Mouse (Mus musculus): ENCODE measurements around the gene Syne1. TPM values are rescaled to one million over a fixed set of nuclear protein-coding genes. Genes with fewer than 3 reads are reported as not detected.

Gene Syne1
- polyA plus RNA-seq, 1 experiment from 2014 or later = 6.0 TPM

GRCm38 (mm10) chr10:5067113-5067512, 484.2 kb downstream of the Syne1 start:
- Histone ChIP-seq H3K4me3 (ENCODE audit: low read depth, low read length) (no peak overlapping the region), H3K4me2 (ENCODE audit: low read depth, low read length) (no peak overlapping the region), H3K9me3 (replicated peaks; ENCODE audit: control insufficient read depth, low read length) (no peaks in the 10 kb centered on the region), H3K4me1 (ENCODE audit: control insufficient read depth, low read depth, low read length) (no peaks in the 10 kb centered on the region), H3K27ac (ENCODE audit: low read length) (no peak overlapping the region), H3K9ac (ENCODE audit: low read depth, low read length) (no peak overlapping the region), H3K36me3 (ENCODE audit: control insufficient read depth, insufficient read depth) (no peaks in the 10 kb centered on the region), H3K27me3 (ENCODE audit: control insufficient read depth, insufficient read depth, low read depth, low read length) (no peaks in the 10 kb centered on the region)
- no peak for ATAC-seq (ENCODE audit: low read depth)
- 67% methylated on average over 3 of the region's 3 CpGs for WGBS (ENCODE audit: insufficient replicate concordance)

GRCm38 (mm10) chr10:5059983-5060382, 491.3 kb downstream of the Syne1 start:
- 37% methylated on average over 2 of the region's 2 CpGs for WGBS (ENCODE audit: insufficient replicate concordance)
- no peak for ATAC-seq (ENCODE audit: low read depth)

GRCm38 (mm10) chr10:5058876-5059275, 492.4 kb downstream of the Syne1 start:
- Histone ChIP-seq H3K27ac (ENCODE audit: low read length) (no peak overlapping the region), H3K4me2 (ENCODE audit: low read depth, low read length) (no peak overlapping the region), H3K27me3 (ENCODE audit: control insufficient read depth, insufficient read depth, low read depth, low read length) (no peaks in the 10 kb centered on the region), H3K36me3 (ENCODE audit: control insufficient read depth, insufficient read depth) (no peaks in the 10 kb centered on the region; the same call in 1 of the 2 replicates), H3K4me3 (ENCODE audit: low read depth, low read length) (no peak overlapping the region), H3K9me3 (replicated peaks; ENCODE audit: control insufficient read depth, low read length) (no peaks in the 10 kb centered on the region), H3K4me1 (ENCODE audit: control insufficient read depth, low read depth, low read length) (no peaks in the 10 kb centered on the region), H3K9ac (ENCODE audit: low read depth, low read length) (no peak overlapping the region)
- ATAC-seq (ENCODE audit: low read depth) = no peak
- WGBS (ENCODE audit: insufficient replicate concordance) = 62% methylated on average over 2 of the region's 2 CpGs

More at GRCm38 (mm10) chr10:5059983-5060382, 491.3 kb downstream of the Syne1 start:
- H3K9me3 ChIP-seq (replicated peaks; ENCODE audit: control insufficient read depth, low read length) = no peaks in the 10 kb centered on the region
- no peak overlapping the region for H3K27ac ChIP-seq (ENCODE audit: low read length)
- H3K4me2 ChIP-seq (ENCODE audit: low read depth, low read length) = no peak overlapping the region
- H3K4me1 ChIP-seq (ENCODE audit: control insufficient read depth, low read depth, low read length) = no peaks in the 10 kb centered on the region
- no peaks in the 10 kb centered on the region; the same call in 1 of the 2 replicates for H3K36me3 ChIP-seq (ENCODE audit: control insufficient read depth, insufficient read depth)
- no peak overlapping the region for H3K4me3 ChIP-seq (ENCODE audit: low read depth, low read length)
- H3K9ac ChIP-seq (ENCODE audit: low read depth, low read length) = no peak overlapping the region
- H3K27me3 ChIP-seq (ENCODE audit: control insufficient read depth, insufficient read depth, low read depth, low read length) = no peaks in the 10 kb centered on the region

GRCm38 (mm10) chr10:5057661-5058060, 493.6 kb downstream of the Syne1 start:
- H3K36me3 ChIP-seq (ENCODE audit: control insufficient read depth, insufficient read depth) = no peaks in the 10 kb centered on the region; the same call in 1 of the 2 replicates
- no peaks in the 10 kb centered on the region for H3K4me1 ChIP-seq (ENCODE audit: control insufficient read depth, low read depth, low read length)
- WGBS (ENCODE audit: insufficient replicate concordance) = 82% methylated on average over 15 of the region's 15 CpGs
- H3K9ac ChIP-seq (ENCODE audit: low read depth, low read length) = no peak overlapping the region
- no peaks in the 10 kb centered on the region for H3K9me3 ChIP-seq (replicated peaks; ENCODE audit: control insufficient read depth, low read length)
- no peaks in the 10 kb centered on the region for H3K27me3 ChIP-seq (ENCODE audit: control insufficient read depth, insufficient read depth, low read depth, low read length)
- no peak overlapping the region for H3K4me2 ChIP-seq (ENCODE audit: low read depth, low read length)
- no peak overlapping the region for H3K27ac ChIP-seq (ENCODE audit: low read length)
- ATAC-seq (ENCODE audit: low read depth) = no peak
- H3K4me3 ChIP-seq (ENCODE audit: low read depth, low read length) = no peak overlapping the region

GRCm38 (mm10) chr10:5056940-5057339, 494.3 kb downstream of the Syne1 start:
- H3K27ac ChIP-seq (ENCODE audit: low read length) = no peak overlapping the region
- H3K9me3 ChIP-seq (replicated peaks; ENCODE audit: control insufficient read depth, low read length) = no peaks in the 10 kb centered on the region
- H3K4me1 ChIP-seq (ENCODE audit: control insufficient read depth, low read depth, low read length) = no peaks in the 10 kb centered on the region
- H3K36me3 ChIP-seq (ENCODE audit: control insufficient read depth, insufficient read depth) = no peaks in the 10 kb centered on the region; the same call in 1 of the 2 replicates
- H3K4me3 ChIP-seq (ENCODE audit: low read depth, low read length) = no peak overlapping the region
- H3K4me2 ChIP-seq (ENCODE audit: low read depth, low read length) = no peak overlapping the region
- no peaks in the 10 kb centered on the region for H3K27me3 ChIP-seq (ENCODE audit: control insufficient read depth, insufficient read depth, low read depth, low read length)
- H3K9ac ChIP-seq (ENCODE audit: low read depth, low read length) = no peak overlapping the region
- no peak for ATAC-seq (ENCODE audit: low read depth)
- WGBS (ENCODE audit: insufficient replicate concordance) = 49% methylated on average over 3 of the region's 3 CpGs

GRCm38 (mm10) chr10:5056243-5056735, 495.0 kb downstream of the Syne1 start:
- H3K4me2 ChIP-seq (ENCODE audit: low read depth, low read length) = no peak overlapping the region
- 83% methylated on average over 10 of the region's 10 CpGs for WGBS (ENCODE audit: insufficient replicate concordance)

GRCm38 (mm10) chr10:5045671-5046070, 505.6 kb downstream of the Syne1 start:
- WGBS (ENCODE audit: insufficient replicate concordance) = 74% methylated on average over 5 of the region's 5 CpGs
- no peak overlapping the region for H3K4me2 ChIP-seq (ENCODE audit: low read depth, low read length)
- H3K27ac ChIP-seq (ENCODE audit: low read length) = no peak overlapping the region
- no peaks in the 10 kb centered on the region for H3K4me1 ChIP-seq (ENCODE audit: control insufficient read depth, low read depth, low read length)
- no peaks in the 10 kb centered on the region for H3K27me3 ChIP-seq (ENCODE audit: control insufficient read depth, insufficient read depth, low read depth, low read length)
- no peaks in the 10 kb centered on the region for H3K9me3 ChIP-seq (replicated peaks; ENCODE audit: control insufficient read depth, low read length)
- no peak overlapping the region for H3K9ac ChIP-seq (ENCODE audit: low read depth, low read length)
- ATAC-seq (ENCODE audit: low read depth) = no peak
- peaks cover 11% of the 10 kb centered on the region for H3K36me3 ChIP-seq (ENCODE audit: control insufficient read depth, insufficient read depth)
- no peak overlapping the region for H3K4me3 ChIP-seq (ENCODE audit: low read depth, low read length)

More at GRCm38 (mm10) chr10:5056243-5056735, 495.0 kb downstream of the Syne1 start:
- Histone ChIP-seq H3K9me3 (replicated peaks; ENCODE audit: control insufficient read depth, low read length) (no peaks in the 10 kb centered on the region), H3K4me1 (ENCODE audit: control insufficient read depth, low read depth, low read length) (no peaks in the 10 kb centered on the region), H3K4me3 (ENCODE audit: low read depth, low read length) (no peak overlapping the region), H3K27me3 (ENCODE audit: control insufficient read depth, insufficient read depth, low read depth, low read length) (no peaks in the 10 kb centered on the region), H3K36me3 (ENCODE audit: control insufficient read depth, insufficient read depth) (no peaks in the 10 kb centered on the region; the same call in 1 of the 2 replicates), H3K9ac (ENCODE audit: low read depth, low read length) (no peak overlapping the region), H3K27ac (ENCODE audit: low read length) (no peak overlapping the region)
- ATAC-seq (ENCODE audit: low read depth) = no peak

GRCm38 (mm10) chr10:5045213-5045612, 506.1 kb downstream of the Syne1 start:
- no peak overlapping the region for H3K4me2 ChIP-seq (ENCODE audit: low read depth, low read length)
- WGBS (ENCODE audit: insufficient replicate concordance) = 80% methylated on average over 7 of the region's 7 CpGs
- ATAC-seq (ENCODE audit: low read depth) = no peak
- peaks cover 15% of the 10 kb centered on the region for H3K36me3 ChIP-seq (ENCODE audit: control insufficient read depth, insufficient read depth)
- H3K27ac ChIP-seq (ENCODE audit: low read length) = no peak overlapping the region
- no peaks in the 10 kb centered on the region for H3K9me3 ChIP-seq (replicated peaks; ENCODE audit: control insufficient read depth, low read length)
- H3K9ac ChIP-seq (ENCODE audit: low read depth, low read length) = no peak overlapping the region
- no peaks in the 10 kb centered on the region for H3K27me3 ChIP-seq (ENCODE audit: control insufficient read depth, insufficient read depth, low read depth, low read length)
- no peaks in the 10 kb centered on the region for H3K4me1 ChIP-seq (ENCODE audit: control insufficient read depth, low read depth, low read length)
- no peak overlapping the region for H3K4me3 ChIP-seq (ENCODE audit: low read depth, low read length)

GRCm38 (mm10) chr10:5044481-5044880, 506.8 kb downstream of the Syne1 start:
- ATAC-seq (ENCODE audit: low read depth) = no peak
- peaks cover 19% of the 10 kb centered on the region for H3K36me3 ChIP-seq (ENCODE audit: control insufficient read depth, insufficient read depth)

More at GRCm38 (mm10) chr10:5044481-5044880, 506.8 kb downstream of the Syne1 start:
- no peak overlapping the region for H3K4me3 ChIP-seq (ENCODE audit: low read depth, low read length)
- WGBS (ENCODE audit: insufficient replicate concordance) = 61% methylated on average over 8 of the region's 8 CpGs
- no peaks in the 10 kb centered on the region for H3K9me3 ChIP-seq (replicated peaks; ENCODE audit: control insufficient read depth, low read length)
- H3K27me3 ChIP-seq (ENCODE audit: control insufficient read depth, insufficient read depth, low read depth, low read length) = no peaks in the 10 kb centered on the region
- H3K4me2 ChIP-seq (ENCODE audit: low read depth, low read length) = no peak overlapping the region
- no peak overlapping the region for H3K9ac ChIP-seq (ENCODE audit: low read depth, low read length)
- no peak overlapping the region for H3K27ac ChIP-seq (ENCODE audit: low read length)
- no peaks in the 10 kb centered on the region for H3K4me1 ChIP-seq (ENCODE audit: control insufficient read depth, low read depth, low read length)

All from liver, embryonic 16.5 days (tissue).